Comparison of ENCODE assay signal across 14 mouse cellular contexts in genomic region chr2:170811356-170811755, GRCm38 (mm10).
DNase-seq lines count a peak whose midpoint lies in the region; ATAC-seq lines count a peak whose summit lies in the region.
"Had no signal": no experiment of that assay in that cellular context is flagged by ENCODE, and none has a peak within 500 bp of the region (broad histone marks: within the 10 kb centered on the region; RNA-seq: fewer than 3 reads in every experiment).

No protein-coding gene starts in this region.

- H3K9me3 ChIP-seq in hindbrain, embryonic 10.5 days, result no peaks in the 10 kb centered on the region
- no peaks in the 10 kb centered on the region for H3K9me3 ChIP-seq in hindbrain, embryonic 13.5 days
- H3K9me3 ChIP-seq: limb, embryonic 10.5 days; midbrain, embryonic 15.5 days had no signal

- H3K4me3 ChIP-seq in hindbrain, embryonic 10.5 days, result no peak overlapping the region
- no peak overlapping the region for H3K4me3 ChIP-seq in hindbrain, embryonic 13.5 days
- H3K4me3 ChIP-seq: limb, embryonic 10.5 days; midbrain, embryonic 15.5 days had no signal

- 73% methylated on average over 9 of the region's 9 CpGs for WGBS in hindbrain, embryonic 10.5 days
- 71% methylated on average over 9 of the region's 9 CpGs for WGBS in hindbrain, embryonic 13.5 days

- H3K4me1 ChIP-seq in hindbrain, embryonic 10.5 days (replicated peaks), result peaks cover 17% of the 10 kb centered on the region; the same call in 1 of the 2 replicates
- peaks cover 23% of the 10 kb centered on the region for H3K4me1 ChIP-seq in hindbrain, embryonic 13.5 days (replicated peaks)

- H3K9ac ChIP-seq in hindbrain, embryonic 13.5 days, result no peak overlapping the region
- H3K9ac ChIP-seq: lung, embryonic 14.5 days; midbrain, embryonic 15.5 days had no signal

- H3K27ac ChIP-seq in hindbrain, embryonic 10.5 days, result no peak overlapping the region
- no peak overlapping the region for H3K27ac ChIP-seq in hindbrain, embryonic 13.5 days
- H3K27ac ChIP-seq: limb, embryonic 10.5 days; midbrain, embryonic 15.5 days; stomach, postnatal 0 days had no signal

- no peaks in the 10 kb centered on the region for H3K36me3 ChIP-seq in hindbrain, embryonic 10.5 days
- no peaks in the 10 kb centered on the region; the same call in 1 of the 2 replicates for H3K36me3 ChIP-seq in hindbrain, embryonic 13.5 days
- H3K36me3 ChIP-seq: limb, embryonic 10.5 days; midbrain, embryonic 15.5 days had no signal

- peak; percentile 8 for DNase-seq in hindbrain, embryonic 10.5 days (ENCODE audit: low spot score)
- DNase-seq in cerebellum, adult 8-10 months, result peak; percentile 87
- peak; percentile 46 to 80 for DNase-seq in frontal cortex, postnatal 36 days (ENCODE audit: low spot score in 2 of 2)
- peak; percentile 90 for DNase-seq in left cerebral cortex, postnatal 4 days
- DNase-seq in gastrocnemius, adult 8-10 months (ENCODE audit: low spot score in 2 of 2), result no peak
- no peak for DNase-seq in MN1 (ENCODE audit: low spot score)
- DNase-seq: B cell, adult 2 months; heart, adult 18-20 months; lung, embryonic 14.5 days had no signal

- H3K4me2 ChIP-seq in hindbrain, embryonic 13.5 days, result no peak overlapping the region
- H3K4me2 ChIP-seq: lung, embryonic 14.5 days; midbrain, embryonic 15.5 days had no signal

- no peak for ATAC-seq in hindbrain, embryonic 13.5 days (ENCODE audit: low FRiP score)
- no peak for ATAC-seq in activated CD4-positive, CD25-positive, alpha-beta regulatory T cell, adult 4 months
- ATAC-seq: midbrain, embryonic 15.5 days had no signal

- H3K27me3 ChIP-seq in hindbrain, embryonic 10.5 days (ENCODE audit: insufficient read depth, poor library complexity, severe bottlenecking), result no peaks in the 10 kb centered on the region
- no peaks in the 10 kb centered on the region for H3K27me3 ChIP-seq in hindbrain, embryonic 13.5 days
- H3K27me3 ChIP-seq: midbrain, embryonic 15.5 days had no signal

- intact Hi-C loops in left cerebral cortex, postnatal 4 days (cut with DNase I), result no loop called here

Comparison
In these comparisons a context has a peak if more than half of its experiments do, and no peak if none do; other contexts are left out.
1. DNase-seq: peak in hindbrain, embryonic 10.5 days (single experiment), cerebellum, adult 8-10 months (single experiment), frontal cortex, postnatal 36 days (2 of 2) and left cerebral cortex, postnatal 4 days (single experiment); none in gastrocnemius, adult 8-10 months (0 of 2) and MN1 (single experiment).